Mouse (Mus musculus): Measurements from ENCODE around the gene Fpr2. TPM values are rescaled to one million over a fixed set of nuclear protein-coding genes. Genes with fewer than 3 reads are reported as not detected.

The Fpr2 gene
- polyA plus RNA-seq, 1 experiment from 2014 or later, result not detected

DNA sequence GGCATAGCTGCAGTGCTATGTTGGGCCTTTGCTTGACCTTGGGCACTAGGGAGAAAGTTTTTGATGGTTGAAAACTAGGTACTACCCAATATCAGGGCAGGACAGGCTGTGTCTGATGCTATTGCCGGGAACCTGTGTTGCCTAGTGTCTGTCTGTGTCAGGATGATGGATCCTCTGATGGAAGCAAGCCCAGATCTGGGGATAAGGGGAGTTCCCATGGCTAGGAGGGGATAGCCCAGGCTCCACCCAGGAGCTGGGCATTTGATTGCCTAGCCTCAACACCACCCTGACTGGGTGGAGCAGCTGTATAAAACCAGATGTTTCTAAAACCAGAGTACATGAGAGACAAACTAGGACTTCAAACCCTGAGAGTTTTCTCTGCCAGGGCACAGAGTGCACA is 31.0 kb upstream of the Fpr2 start:
- 70% methylated on average over 1 of the region's 1 CpGs for WGBS

DNA sequence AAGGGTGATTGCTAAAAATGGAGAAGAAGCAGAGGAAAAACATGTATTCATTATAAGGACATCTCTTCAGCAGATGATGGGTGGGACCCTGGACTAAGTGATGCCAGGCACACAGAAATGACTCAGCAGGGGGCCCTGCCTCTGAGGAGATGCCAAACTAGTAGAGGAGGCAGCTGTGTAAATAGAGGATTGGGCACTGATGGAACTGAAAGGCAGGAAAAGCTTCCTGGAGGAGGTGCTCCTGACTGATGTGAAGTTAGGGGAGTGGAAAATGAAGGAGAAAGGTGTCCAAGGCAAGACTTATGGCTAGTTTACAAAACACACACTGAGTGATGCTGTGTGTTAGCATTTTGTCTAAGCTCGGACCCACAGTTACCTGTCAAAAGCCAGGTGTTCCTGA is 30.2 kb upstream of the Fpr2 start:
- WGBS, result 100% methylated on average over 1 of the region's 1 CpGs
- H3K4me2 ChIP-seq (replicated peaks), result no peak overlapping the region
- H3K4me1 ChIP-seq, result no peaks in the 10 kb centered on the region
- H3K27ac ChIP-seq, result no peak overlapping the region
- H3K9ac ChIP-seq, result no peak overlapping the region
- H3K36me3 ChIP-seq, result peaks cover 3% of the 10 kb centered on the region; the same call in 1 of the 2 replicates
- H3K9me3 ChIP-seq (replicated peaks), result no peaks in the 10 kb centered on the region
- no peak overlapping the region for H3K4me3 ChIP-seq
- no peak for ATAC-seq (ENCODE audit: low FRiP score)
- no peaks in the 10 kb centered on the region for H3K27me3 ChIP-seq

More for the DNA sequence above, 31.0 kb upstream of the Fpr2 start:
- Histone ChIP-seq H3K27ac (no peak overlapping the region), H3K9ac (no peak overlapping the region), H3K4me3 (no peak overlapping the region), H3K4me2 (replicated peaks) (no peak overlapping the region), H3K4me1 (no peaks in the 10 kb centered on the region), H3K36me3 (0 out of 2 replicates have a peak, but pooled peaks cover 4% of the 10 kb centered on the region), H3K9me3 (replicated peaks) (no peaks in the 10 kb centered on the region), H3K27me3 (no peaks in the 10 kb centered on the region)
- no peak for ATAC-seq (ENCODE audit: low FRiP score)

DNA sequence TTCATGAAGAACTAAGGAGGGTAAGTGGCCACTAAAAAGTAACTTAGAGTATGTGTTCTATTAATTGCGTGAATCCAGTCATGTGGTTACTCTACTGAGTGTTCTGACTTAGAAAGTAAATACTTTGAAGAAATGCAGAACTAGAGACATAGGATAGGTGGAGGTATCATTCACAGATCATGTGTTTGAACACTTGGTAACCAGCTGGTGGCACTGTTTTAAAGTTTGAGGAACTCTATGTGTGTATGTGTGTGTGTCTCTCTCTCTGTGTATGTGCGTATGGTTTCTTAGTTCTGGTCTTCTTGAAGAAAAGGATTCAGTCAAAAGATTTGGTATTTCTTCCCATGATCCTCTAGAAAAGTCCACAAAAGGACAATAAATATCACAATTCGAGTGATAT is 27.5 kb upstream of the Fpr2 start:
- 88% methylated on average over 3 of the region's 3 CpGs for WGBS
- no peak for ATAC-seq (ENCODE audit: low FRiP score)
- no peak overlapping the region for H3K4me3 ChIP-seq
- H3K27me3 ChIP-seq, result no peaks in the 10 kb centered on the region
- no peak overlapping the region for H3K4me2 ChIP-seq (replicated peaks)
- H3K27ac ChIP-seq, result no peak overlapping the region
- no peak overlapping the region for H3K9ac ChIP-seq
- H3K4me1 ChIP-seq, result no peaks in the 10 kb centered on the region
- H3K9me3 ChIP-seq (replicated peaks), result no peaks in the 10 kb centered on the region
- peaks cover 16% of the 10 kb centered on the region; the same call in 1 of the 2 replicates for H3K36me3 ChIP-seq

DNA sequence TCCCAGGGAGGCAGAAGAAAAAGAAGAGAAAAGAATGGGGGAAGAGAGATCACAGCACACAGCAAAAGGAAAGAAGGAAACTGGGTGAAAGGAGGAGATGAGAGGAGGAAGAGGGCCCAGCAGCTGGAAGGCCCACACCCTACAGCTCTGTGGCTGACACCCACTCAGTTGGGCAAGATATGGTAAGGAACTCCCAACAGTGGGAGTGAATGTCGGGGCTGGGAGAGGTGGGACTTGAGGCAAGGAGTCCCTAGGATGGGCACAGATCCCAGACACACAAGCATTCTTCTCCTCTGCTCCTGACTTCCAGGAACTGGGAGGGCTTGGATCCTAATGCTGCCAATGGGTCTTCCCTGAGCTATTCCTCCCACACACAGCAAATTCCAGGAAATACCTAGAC is 25.3 kb upstream of the Fpr2 start:
- Histone ChIP-seq H3K4me1 (no peaks in the 10 kb centered on the region), H3K4me2 (replicated peaks) (no peak overlapping the region), H3K27me3 (no peaks in the 10 kb centered on the region), H3K9ac (no peak overlapping the region), H3K27ac (no peak overlapping the region), H3K36me3 (peaks cover 22% of the 10 kb centered on the region), H3K9me3 (replicated peaks) (no peaks in the 10 kb centered on the region), H3K4me3 (no peak overlapping the region)
- no peak for ATAC-seq (ENCODE audit: low FRiP score)
- WGBS, result 82% methylated on average over 1 of the region's 1 CpGs

DNA sequence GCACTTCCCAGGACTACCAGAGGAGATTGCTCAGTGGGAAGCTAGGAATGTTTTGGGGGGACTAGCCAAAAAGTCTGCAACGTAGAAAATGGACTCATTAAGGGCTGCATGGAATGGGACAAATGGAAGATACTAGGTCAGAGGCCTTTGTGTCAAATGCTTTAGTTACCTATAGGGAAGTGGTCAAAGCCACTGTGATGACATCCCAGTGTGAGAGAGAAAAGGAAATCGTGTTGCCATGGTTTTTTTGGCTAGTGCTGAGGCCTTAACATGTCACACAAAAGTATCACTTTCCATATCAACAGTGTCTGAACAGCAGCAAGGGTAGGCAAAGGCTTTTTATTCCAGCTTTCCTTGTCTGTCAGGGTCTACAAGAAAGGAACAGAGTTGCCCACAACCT is 22.5 kb upstream of the Fpr2 start:
- H3K36me3 ChIP-seq, result peaks cover 22% of the 10 kb centered on the region
- H3K9me3 ChIP-seq (replicated peaks), result no peaks in the 10 kb centered on the region
- no peaks in the 10 kb centered on the region for H3K4me1 ChIP-seq
- H3K4me3 ChIP-seq, result no peak overlapping the region
- no peak for ATAC-seq (ENCODE audit: low FRiP score)
- H3K9ac ChIP-seq, result no peak overlapping the region
- no peak overlapping the region for H3K4me2 ChIP-seq (replicated peaks)
- no peaks in the 10 kb centered on the region for H3K27me3 ChIP-seq
- 48% methylated on average over 2 of the region's 2 CpGs for WGBS
- no peak overlapping the region for H3K27ac ChIP-seq

DNA sequence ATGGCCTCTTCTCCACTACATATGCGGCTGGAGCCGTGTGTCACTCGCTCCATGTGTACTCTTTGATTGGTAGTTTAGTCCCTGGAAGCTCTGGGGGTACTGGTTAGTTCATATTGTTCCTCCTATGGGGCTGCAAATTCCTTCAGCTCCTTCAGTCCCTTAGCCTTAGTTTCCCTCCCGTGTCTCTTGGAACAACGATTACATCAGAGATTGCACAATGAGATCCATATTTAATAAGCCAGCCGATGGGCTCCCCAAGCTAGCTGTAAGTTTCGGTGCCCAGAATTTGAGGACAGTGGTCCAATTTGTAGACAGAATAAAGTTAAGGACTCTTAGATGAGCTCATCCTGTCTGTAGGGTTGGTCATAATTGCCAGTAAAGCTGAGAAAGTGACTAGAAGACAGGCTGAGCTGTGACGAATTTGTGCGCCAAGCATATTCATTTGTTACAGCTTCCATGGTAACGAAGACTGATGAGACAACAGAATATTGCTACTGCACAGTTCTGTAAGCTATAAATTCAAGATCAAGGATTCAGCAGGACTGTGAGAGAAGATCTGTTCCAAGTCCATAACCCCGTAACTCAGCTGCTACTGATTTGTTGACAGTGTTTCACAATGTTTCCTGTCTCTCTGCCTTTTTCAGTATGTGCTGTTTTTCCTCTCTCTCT is 20.7 kb upstream of the Fpr2 start:
- Histone ChIP-seq H3K4me3 (no peak overlapping the region), H3K27me3 (no peaks in the 10 kb centered on the region), H3K9ac (no peak overlapping the region), H3K9me3 (replicated peaks) (no peaks in the 10 kb centered on the region), H3K4me1 (no peaks in the 10 kb centered on the region), H3K4me2 (replicated peaks) (no peak overlapping the region), H3K36me3 (peaks cover 22% of the 10 kb centered on the region), H3K27ac (no peak overlapping the region)
- WGBS, result 89% methylated on average over 11 of the region's 11 CpGs
- ATAC-seq (ENCODE audit: low FRiP score), result no peak

DNA sequence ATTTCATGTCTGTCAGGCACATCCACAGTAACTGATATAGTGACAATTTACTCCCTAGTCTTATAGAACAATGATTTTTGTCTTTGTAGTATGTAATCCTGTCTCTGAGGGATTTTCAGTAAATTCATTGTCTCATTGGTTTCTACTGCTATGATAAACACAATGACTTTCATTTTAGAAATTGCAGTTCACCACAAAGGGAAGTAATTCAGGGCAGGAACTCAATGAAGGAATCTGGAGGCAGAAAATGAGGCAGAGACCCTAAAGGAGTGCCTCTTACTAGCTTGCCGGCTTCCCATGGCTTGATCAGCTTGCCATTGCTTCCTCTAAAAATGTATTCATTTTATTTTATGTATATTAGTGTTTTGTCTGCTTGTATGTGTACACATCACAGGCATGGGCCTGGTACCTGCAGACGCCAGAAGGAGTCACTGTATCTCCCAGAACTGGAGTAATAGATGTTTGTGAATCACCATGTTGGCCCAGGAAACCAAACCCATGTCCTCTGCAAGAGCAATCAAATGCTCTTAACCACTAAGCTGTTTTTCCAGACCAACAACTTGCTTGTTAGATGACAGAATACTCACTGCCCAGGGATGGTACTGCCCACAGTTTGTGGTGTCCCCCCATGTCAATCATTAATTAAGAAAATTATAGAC is 16.6 kb upstream of the Fpr2 start:
- H3K4me3 ChIP-seq, result no peak overlapping the region
- no peak overlapping the region for H3K4me2 ChIP-seq (replicated peaks)
- no peak overlapping the region for H3K27ac ChIP-seq
- H3K9me3 ChIP-seq (replicated peaks), result no peaks in the 10 kb centered on the region; the same call in 1 of the 2 replicates
- H3K27me3 ChIP-seq, result no peaks in the 10 kb centered on the region
- H3K9ac ChIP-seq, result no peak overlapping the region
- H3K4me1 ChIP-seq, result no peaks in the 10 kb centered on the region
- no peak for ATAC-seq (ENCODE audit: low FRiP score)
- H3K36me3 ChIP-seq, result peaks cover 1% of the 10 kb centered on the region; the same call in 1 of the 2 replicates
- 78% methylated on average over 2 of the region's 2 CpGs for WGBS

DNA sequence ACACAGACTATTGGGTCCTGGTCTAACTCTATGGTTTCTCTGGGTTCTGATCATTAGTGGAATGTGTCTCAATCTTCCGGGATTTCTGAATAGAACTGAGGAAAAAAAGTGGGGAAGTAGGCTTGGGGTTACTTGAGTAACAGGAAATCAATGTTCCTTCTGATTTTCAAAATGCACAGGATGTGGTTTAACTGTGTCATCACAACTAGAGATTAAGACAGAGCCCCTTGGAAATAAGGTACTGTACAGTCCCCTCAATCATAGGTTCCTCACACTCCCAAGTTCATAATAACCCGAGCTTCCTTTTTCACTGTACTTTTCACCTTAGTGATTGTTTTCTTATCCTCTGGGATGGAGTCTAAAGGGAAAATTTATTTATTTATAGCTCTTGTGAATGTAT is 15.9 kb upstream of the Fpr2 start:
- WGBS, result 87% methylated on average over 2 of the region's 2 CpGs
- ATAC-seq (ENCODE audit: low FRiP score), result no peak
- H3K4me3 ChIP-seq, result no peak overlapping the region

DNA sequence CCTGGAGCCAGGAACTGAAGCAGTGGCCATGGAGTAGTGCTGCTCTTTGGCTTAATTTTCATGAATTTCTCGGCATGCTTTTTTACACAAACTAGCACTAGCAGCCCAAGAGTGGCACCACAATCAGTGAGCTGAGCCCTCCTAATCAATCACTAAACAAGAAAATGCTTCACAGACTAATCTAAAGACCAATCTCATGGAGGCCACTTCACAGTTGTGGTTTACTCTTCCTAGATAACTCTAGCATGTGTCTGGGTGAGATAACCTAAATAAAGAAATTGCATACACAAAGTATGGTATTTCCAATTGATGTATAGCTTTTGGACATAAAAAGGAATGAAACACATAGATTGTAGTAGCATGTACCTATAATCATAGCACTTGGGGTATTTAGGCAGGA is 8.3 kb upstream of the Fpr2 start:
- Histone ChIP-seq H3K4me1 (no peaks in the 10 kb centered on the region), H3K27me3 (no peaks in the 10 kb centered on the region), H3K36me3 (no peaks in the 10 kb centered on the region), H3K4me2 (replicated peaks) (no peak overlapping the region), H3K9ac (no peak overlapping the region), H3K27ac (no peak overlapping the region), H3K4me3 (no peak overlapping the region), H3K9me3 (replicated peaks) (no peaks in the 10 kb centered on the region)
- no peak for ATAC-seq (ENCODE audit: low FRiP score)
- WGBS, result 80% methylated on average over 1 of the region's 1 CpGs

More for the DNA sequence above, 15.9 kb upstream of the Fpr2 start:
- no peaks in the 10 kb centered on the region; the same call in 1 of the 2 replicates for H3K9me3 ChIP-seq (replicated peaks)
- no peak overlapping the region for H3K27ac ChIP-seq
- no peaks in the 10 kb centered on the region for H3K4me1 ChIP-seq
- no peaks in the 10 kb centered on the region for H3K36me3 ChIP-seq
- H3K9ac ChIP-seq, result no peak overlapping the region
- no peak overlapping the region for H3K4me2 ChIP-seq (replicated peaks)
- H3K27me3 ChIP-seq, result no peaks in the 10 kb centered on the region

- no peak overlapping the region for H3K27ac ChIP-seq
- no peak overlapping the region for H3K4me3 ChIP-seq
- ATAC-seq (ENCODE audit: low FRiP score), result no peak
- no peaks in the 10 kb centered on the region for H3K9me3 ChIP-seq (replicated peaks)
- no peaks in the 10 kb centered on the region for H3K27me3 ChIP-seq
- H3K4me1 ChIP-seq, result no peaks in the 10 kb centered on the region
- H3K4me2 ChIP-seq (replicated peaks), result no peak overlapping the region
- no peaks in the 10 kb centered on the region for H3K36me3 ChIP-seq
- no peak overlapping the region for H3K9ac ChIP-seq
- WGBS, result 91% methylated on average over 3 of the region's 3 CpGs
These were observed 5.0 kb upstream of the Fpr2 start for GRCm38 (mm10) chr17:17882672-17883071.

DNA sequence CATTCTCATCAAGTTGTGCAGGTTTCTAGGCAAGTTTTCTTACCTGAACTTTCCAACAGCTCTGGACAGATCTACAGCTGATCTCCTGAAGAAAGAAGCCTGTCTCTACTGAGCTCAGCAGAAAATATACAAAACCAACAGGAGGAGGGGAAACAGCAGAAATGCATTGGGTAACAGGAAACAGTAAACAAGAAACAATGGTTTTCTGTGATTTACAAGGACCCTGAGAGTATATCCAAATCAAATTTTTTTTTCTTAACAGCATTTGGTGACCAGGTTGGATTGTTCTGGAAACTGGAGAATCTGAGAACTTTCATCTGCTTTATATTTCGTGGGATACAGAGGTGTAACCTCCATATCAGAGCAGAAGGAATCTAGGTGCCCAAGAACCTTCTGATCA is 3.8 kb upstream of the Fpr2 start, which contains the start of gene Fpr1:
Gene Fpr1, minus strand, starts transcription at position 101 of the 400 bp plus-strand sequence.
- 68% methylated on average over 1 of the region's 1 CpGs for WGBS
- H3K9ac ChIP-seq, result no peak within 1 kb of the TSS
- no peak within 1 kb of the TSS for H3K4me2 ChIP-seq (replicated peaks)
- H3K27ac ChIP-seq, result no peak within 1 kb of the TSS
- H3K4me3 ChIP-seq, result no peak within 1 kb of the TSS
- no peaks in the 10 kb centered on the region for H3K27me3 ChIP-seq
- ATAC-seq (ENCODE audit: low FRiP score), result no peak
- no peaks in the 10 kb centered on the region for H3K9me3 ChIP-seq (replicated peaks)
- no peaks in the 10 kb centered on the region for H3K4me1 ChIP-seq
- H3K36me3 ChIP-seq, result no peaks in the 10 kb centered on the region

GRCm38 (mm10) chr17:17889732-17890425 is 2.3 kb downstream of the Fpr2 start:
- ATAC-seq (ENCODE audit: low FRiP score), result no peak

More at GRCm38 (mm10) chr17:17889732-17890425, 2.3 kb downstream of the Fpr2 start:
- Histone ChIP-seq H3K9ac (no peak overlapping the region), H3K4me2 (replicated peaks) (no peak overlapping the region), H3K4me1 (no peaks in the 10 kb centered on the region), H3K9me3 (replicated peaks) (no peaks in the 10 kb centered on the region), H3K27me3 (no peaks in the 10 kb centered on the region), H3K27ac (no peak overlapping the region), H3K4me3 (no peak overlapping the region), H3K36me3 (no peaks in the 10 kb centered on the region)
- WGBS, result 86% methylated on average over 2 of the region's 2 CpGs

All from hindbrain, embryonic 12.5 days (tissue).